Mouse (Mus musculus) left cerebral cortex, postnatal 10 days (tissue): ENCODE measurements around the gene Nxph4. TPM values are rescaled to one million over a fixed set of nuclear protein-coding genes. Genes with fewer than 3 reads are reported as not detected.

Source experiments
- DNase-seq, 2 experiments: peaks; one replicate each; pipeline ENCODE4 v3.0.0; 2021 to 2022; ENCODE audit warnings: low spot score in 2 of 2, mixed read lengths in 1 of 2; ENCODE audit errors: extremely low spot score in 1 of 2
- intact Hi-C: fragments of 180-260 bp; cut with DNase I; formaldehyde crosslinking; loops from one replicate; pipeline ENCODE4 v1.15.1; 2025
- total RNA-seq, 2 experiments: library from RNA; stranded (reverse); gene quantifications; 2 replicates each; pipeline ENCODE4 v1.2.3; 2021

The Nxph4 gene
- total RNA-seq, 2 experiments from 2014 or later = 5.8 to 8.5 TPM

- intact Hi-C loops = no loop called here
- DNase-seq = no peak
Observed at GRCm38 (mm10) chr10:127546505-127546904, 12.1 kb upstream of the Nxph4 start.

GRCm38 (mm10) chr10:127544375-127544774 lies 10.0 kb upstream of the Nxph4 start:
- intact Hi-C loops = no loop called here
- DNase-seq = no peak

GRCm38 (mm10) chr10:127543916-127544315 lies 9.6 kb upstream of the Nxph4 start:
- intact Hi-C loops = no loop called here
- DNase-seq = no peak

- intact Hi-C loops = no loop called here
- no peak for DNase-seq
Observed at GRCm38 (mm10) chr10:127542720-127543119, 8.4 kb upstream of the Nxph4 start.

GRCm38 (mm10) chr10:127542084-127542483 lies 7.7 kb upstream of the Nxph4 start:
- no peak for DNase-seq

GRCm38 (mm10) chr10:127541510-127541909 lies 7.2 kb upstream of the Nxph4 start:
- intact Hi-C loops = no loop called here
- DNase-seq = no peak

More at GRCm38 (mm10) chr10:127542084-127542483, 7.7 kb upstream of the Nxph4 start:
- intact Hi-C loops = no loop called here

GRCm38 (mm10) chr10:127537854-127538583 lies 3.7 kb upstream of the Nxph4 start:
- intact Hi-C loops = loop anchor here (5.0 kb wide), 1 partner anchor 201 kb away; no protein-coding TSS in a partner anchor
- DNase-seq = peak; percentile 80 to 87

- intact Hi-C loops = loop anchor here (1.0 to 5.0 kb wide), 2 partner anchors 23 to 199 kb away; no protein-coding TSS in a partner anchor
- DNase-seq = no peak
Observed at GRCm38 (mm10) chr10:127536586-127537314, 2.4 kb upstream of the Nxph4 start.

- intact Hi-C loops = loop anchor here (5.0 kb wide), 1 partner anchor 198 kb away; no protein-coding TSS in a partner anchor
- no peak for DNase-seq
Observed at GRCm38 (mm10) chr10:127534929-127535384, 598 bp upstream of the Nxph4 start.

- intact Hi-C loops = no loop called here
- DNase-seq = no peak
Observed at GRCm38 (mm10) chr10:127531548-127531947, 2.8 kb downstream of the Nxph4 start.

- intact Hi-C loops = no loop called here
- DNase-seq = no peak
Observed at GRCm38 (mm10) chr10:127530945-127531344, 3.4 kb downstream of the Nxph4 start.

GRCm38 (mm10) chr10:127527481-127527880 lies 6.9 kb downstream of the Nxph4 start:
- no peak for DNase-seq

GRCm38 (mm10) chr10:127526681-127527080 lies 7.7 kb downstream of the Nxph4 start:
- peak in 1 of 2 experiments; percentile 73 for DNase-seq
- intact Hi-C loops = no loop called here

More at GRCm38 (mm10) chr10:127527481-127527880, 6.9 kb downstream of the Nxph4 start:
- intact Hi-C loops = no loop called here

- no peak for DNase-seq
- intact Hi-C loops = no loop called here
Observed at GRCm38 (mm10) chr10:127526048-127526447, 8.3 kb downstream of the Nxph4 start.

GRCm38 (mm10) chr10:127524646-127525255 lies 9.6 kb downstream of the Nxph4 start:
- DNase-seq = peak in 1 of 2 experiments; percentile 43
- intact Hi-C loops = no loop called here

- peak; percentile 86 to 89 for DNase-seq
- intact Hi-C loops = no loop called here
Observed at GRCm38 (mm10) chr10:127522088-127522581, 12.2 kb downstream of the Nxph4 start, which contains the start of gene Shmt2. TSS of gene Shmt2 (minus strand) at chr10:127522444.

GRCm38 (mm10) chr10:127521611-127522080 lies 12.7 kb downstream of the Nxph4 start:
- DNase-seq = no peak
- intact Hi-C loops = no loop called here

- DNase-seq = no peak
- intact Hi-C loops = no loop called here
Observed at GRCm38 (mm10) chr10:127520714-127521357, 13.5 kb downstream of the Nxph4 start.
